Mouse (Mus musculus) lung, postnatal 0 days (tissue): Measurements from ENCODE around the gene Tpbgl.

Source experiments
- CTCF ChIP-seq: IDR thresholded peaks from 2 replicates; pipeline ENCODE4 v1.5.1; 2016; ENCODE audit warnings: antibody characterized with exemption, mild to moderate bottlenecking
- EP300 ChIP-seq: IDR thresholded peaks from 2 replicates; pipeline ENCODE4 v1.6.1; 2016; ENCODE audit warnings: antibody characterized with exemption, mild to moderate bottlenecking, control low read depth

DNA sequence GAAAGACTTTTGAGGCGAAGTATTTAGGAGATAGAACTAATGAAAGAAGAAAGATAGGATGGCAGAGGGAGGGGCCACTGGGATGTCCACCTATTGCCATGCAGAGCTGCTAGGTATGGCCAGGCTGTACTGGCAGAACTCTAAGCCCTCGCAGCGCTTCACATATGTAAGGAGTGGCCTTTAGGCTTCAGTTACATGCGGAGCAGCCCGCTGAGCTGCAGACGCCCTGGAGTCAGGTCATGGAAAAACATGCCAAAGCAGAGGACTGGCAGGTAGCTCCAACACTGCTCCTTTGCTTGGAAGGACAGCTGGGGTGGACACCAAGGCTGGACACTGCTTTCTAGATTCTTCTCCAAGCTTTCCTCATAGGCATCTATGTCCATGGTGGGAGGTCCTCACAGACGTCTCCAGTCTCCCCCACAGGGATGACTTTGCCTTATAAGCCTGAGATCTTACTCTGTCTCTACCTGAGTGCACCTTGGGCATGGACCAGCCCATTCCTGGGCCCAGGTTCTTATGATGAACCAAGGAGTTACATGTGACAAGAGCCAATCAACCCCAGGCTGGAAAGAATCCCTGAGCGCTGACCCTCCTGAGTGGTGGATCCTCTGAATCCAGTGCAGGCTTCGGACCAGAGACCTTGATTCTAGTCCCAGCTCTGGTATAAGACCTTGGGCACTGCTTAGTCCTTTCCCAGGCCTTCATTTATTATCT is 36.8 kb upstream of the Tpbgl start:
- no peak for TF ChIP-seq CTCF
- no peak for TF ChIP-seq EP300
